Mouse (Mus musculus) midbrain, embryonic 16.5 days (tissue): ENCODE measurements around the gene Gk5. TPM values are rescaled to one million over a fixed set of nuclear protein-coding genes. Genes with fewer than 3 reads are reported as not detected.

ENCODE experiments used
- ATAC-seq: fragments of 200-750 bp; cut with Nextera tagmentation; 2 replicates; pipeline ENCODE4 v1.8.0; 2017; ENCODE audit warnings: moderate TSS enrichment
- H3K27ac ChIP-seq: fragments of 300-500 bp; sonication (generic); 2 replicates; pipeline ENCODE4 v1.5.1; 2014; ENCODE audit warnings: mild to moderate bottlenecking, low read length, mixed read lengths
- H3K27me3 ChIP-seq: fragments of 300-500 bp; sonication (generic); 2 replicates; pipeline ENCODE4 v1.6.1; 2014; ENCODE audit warnings: low read depth, low read length, mixed read lengths; ENCODE audit not compliant: control insufficient read depth, insufficient read depth
- H3K36me3 ChIP-seq: fragments of 300-500 bp; sonication (generic); 2 replicates; pipeline ENCODE4 v1.6.1; 2014; ENCODE audit warnings: mild to moderate bottlenecking, low read length, moderate library complexity, mixed read lengths; ENCODE audit not compliant: control insufficient read depth, insufficient read depth
- H3K4me1 ChIP-seq: fragments of 300-500 bp; sonication (generic); 2 replicates; pipeline ENCODE4 v1.6.1; 2014; ENCODE audit warnings: mild to moderate bottlenecking, low read length, mixed read lengths; ENCODE audit not compliant: control insufficient read depth, insufficient read depth
- H3K4me2 ChIP-seq: fragments of 300-500 bp; sonication (generic); 2 replicates; pipeline ENCODE4 v1.6.1; 2014; ENCODE audit warnings: mild to moderate bottlenecking, low read length, mixed read lengths
- H3K4me3 ChIP-seq: fragments of 300-500 bp; sonication (generic); 2 replicates; pipeline ENCODE4 v1.5.1; 2014; ENCODE audit warnings: low read depth, mild to moderate bottlenecking, low read length, moderate library complexity, mixed read lengths
- H3K9ac ChIP-seq: fragments of 300-500 bp; sonication (generic); 2 replicates; pipeline ENCODE4 v1.6.1; 2014; ENCODE audit warnings: low read depth, low read length, mixed read lengths
- H3K9me3 ChIP-seq: fragments of 300-500 bp; sonication (generic); replicated peaks from 2 replicates; pipeline ENCODE4 v1.6.1; 2014; ENCODE audit warnings: mild to moderate bottlenecking, low read length, mixed read lengths; ENCODE audit not compliant: control insufficient read depth, poor library complexity, severe bottlenecking
- WGBS: fragments of 180-500 bp; shearing (Covaris S2); extraction: QIAGEN DNeasy Blood & Tissue Kit; methylation state at CpG from one replicate; pipeline ENCODE4 v1.1.7; 2014; 5-methylcytosine and 5-hydroxymethylcytosine counted together
- polyA plus RNA-seq: library from polyadenylated mRNA; unstranded; fragments of >200 nt; fragmentation: Nextera tagmentation; extraction: Ambion mirVana; gene quantifications from 2 replicates; pipeline ENCODE4 v1.2.1, GENCODE M21; 2015

Gk5 gene
- polyA plus RNA-seq, 1 experiment from 2014 or later = 2.9 TPM

GRCm38 (mm10) chr9:96102846-96103245 lies 16.3 kb upstream of the Gk5 start:
- Histone ChIP-seq H3K9ac (no peak overlapping the region), H3K4me1 (no peaks in the 10 kb centered on the region), H3K9me3 (peaks cover 16% of the 10 kb centered on the region; the same call in 1 of the 2 replicates), H3K36me3 (no peaks in the 10 kb centered on the region), H3K4me2 (no peak overlapping the region), H3K27me3 (no peaks in the 10 kb centered on the region), H3K4me3 (no peak overlapping the region), H3K27ac (no peak overlapping the region)
- no peak for ATAC-seq
- 85% methylated on average over 8 of the region's 8 CpGs for WGBS

- Histone ChIP-seq H3K27ac (no peak overlapping the region), H3K4me1 (no peaks in the 10 kb centered on the region), H3K4me2 (no peak overlapping the region), H3K9me3 (no peaks in the 10 kb centered on the region), H3K27me3 (no peaks in the 10 kb centered on the region), H3K36me3 (no peaks in the 10 kb centered on the region), H3K4me3 (no peak overlapping the region), H3K9ac (no peak overlapping the region)
- no peak for ATAC-seq
- WGBS = 92% methylated on average over 3 of the region's 3 CpGs
Observed at GRCm38 (mm10) chr9:96112879-96113361, 6.2 kb upstream of the Gk5 start.

- Histone ChIP-seq H3K9me3 (no peaks in the 10 kb centered on the region), H3K4me1 (no peaks in the 10 kb centered on the region; the same call in 1 of the 2 replicates), H3K9ac (no peak overlapping the region), H3K27ac (no peak overlapping the region), H3K4me2 (no peak overlapping the region), H3K4me3 (no peak overlapping the region), H3K36me3 (no peaks in the 10 kb centered on the region), H3K27me3 (no peaks in the 10 kb centered on the region)
- WGBS = 90% methylated on average over 6 of the region's 6 CpGs
- no peak for ATAC-seq
Observed at GRCm38 (mm10) chr9:96116801-96117200, 2.4 kb upstream of the Gk5 start.

- Histone ChIP-seq H3K9me3 (no peaks in the 10 kb centered on the region), H3K36me3 (no peaks in the 10 kb centered on the region), H3K9ac (no peak overlapping the region), H3K4me1 (no peaks in the 10 kb centered on the region; the same call in 1 of the 2 replicates), H3K4me3 (no peak overlapping the region), H3K27ac (no peak overlapping the region), H3K27me3 (no peaks in the 10 kb centered on the region), H3K4me2 (0 out of 2 replicates have a peak overlapping the region, but pooled peaks have one; percentile 70)
- WGBS = 83% methylated on average over 4 of the region's 4 CpGs
- ATAC-seq = no peak
Observed at GRCm38 (mm10) chr9:96118216-96118615, 946 bp upstream of the Gk5 start.

GRCm38 (mm10) chr9:96127972-96128371 lies 8.8 kb downstream of the Gk5 start:
- Histone ChIP-seq H3K36me3 (no peaks in the 10 kb centered on the region), H3K4me2 (no peak overlapping the region), H3K4me1 (no peaks in the 10 kb centered on the region), H3K27me3 (no peaks in the 10 kb centered on the region), H3K4me3 (no peak overlapping the region), H3K27ac (no peak overlapping the region), H3K9me3 (no peaks in the 10 kb centered on the region), H3K9ac (no peak overlapping the region)
- ATAC-seq = no peak
- WGBS = 47% methylated on average over 5 of the region's 5 CpGs

GRCm38 (mm10) chr9:96132956-96133603 lies 13.9 kb downstream of the Gk5 start:
- Histone ChIP-seq H3K36me3 (no peaks in the 10 kb centered on the region), H3K27me3 (no peaks in the 10 kb centered on the region), H3K9me3 (no peaks in the 10 kb centered on the region), H3K4me1 (no peaks in the 10 kb centered on the region), H3K4me3 (no peak overlapping the region), H3K27ac (no peak overlapping the region), H3K4me2 (no peak overlapping the region), H3K9ac (no peak overlapping the region)
- ATAC-seq = no peak
- 84% methylated on average over 4 of the region's 4 CpGs for WGBS

GRCm38 (mm10) chr9:96134470-96134869 lies 15.3 kb downstream of the Gk5 start:
- no peaks in the 10 kb centered on the region for H3K4me1 ChIP-seq
- H3K27ac ChIP-seq = no peak overlapping the region
- 70% methylated on average over 7 of the region's 7 CpGs for WGBS
- H3K4me3 ChIP-seq = no peak overlapping the region
- H3K27me3 ChIP-seq = no peaks in the 10 kb centered on the region
- ATAC-seq = no peak
- H3K9ac ChIP-seq = no peak overlapping the region
- H3K4me2 ChIP-seq = no peak overlapping the region
- H3K36me3 ChIP-seq = no peaks in the 10 kb centered on the region
- H3K9me3 ChIP-seq = no peaks in the 10 kb centered on the region

- Histone ChIP-seq H3K27me3 (no peaks in the 10 kb centered on the region), H3K4me3 (no peak overlapping the region), H3K4me2 (no peak overlapping the region), H3K9me3 (no peaks in the 10 kb centered on the region), H3K27ac (no peak overlapping the region), H3K36me3 (no peaks in the 10 kb centered on the region), H3K9ac (no peak overlapping the region), H3K4me1 (no peaks in the 10 kb centered on the region)
- 68% methylated on average over 8 of the region's 8 CpGs for whole genome bisulfite sequencing
- no peak for ATAC-seq
Observed at GRCm38 (mm10) chr9:96134916-96135315, 15.8 kb downstream of the Gk5 start.

GRCm38 (mm10) chr9:96135461-96135860 lies 16.3 kb downstream of the Gk5 start:
- H3K4me2 ChIP-seq = no peak overlapping the region
- no peaks in the 10 kb centered on the region for H3K36me3 ChIP-seq
- H3K4me3 ChIP-seq = no peak overlapping the region
- H3K9ac ChIP-seq = no peak overlapping the region
- no peaks in the 10 kb centered on the region for H3K27me3 ChIP-seq
- 34% methylated on average over 7 of the region's 7 CpGs for WGBS
- ATAC-seq = no peak
- H3K4me1 ChIP-seq = no peaks in the 10 kb centered on the region
- H3K9me3 ChIP-seq = no peaks in the 10 kb centered on the region
- no peak overlapping the region for H3K27ac ChIP-seq
